Mouse (Mus musculus) forebrain, postnatal 0 days (tissue): ENCODE data around the gene Zfp991. TPM values are rescaled to one million over a fixed set of nuclear protein-coding genes. Genes with fewer than 3 reads are reported as not detected.
A peak's percentile ranks its signal among the peaks of the same experiment; 100 is the strongest.
"Not testable (repeated sequence)": the region's sequence is repeated elsewhere in the genome, so short reads cannot be mapped to it uniquely, and the experiment has no call there.

ENCODE experiments used
- ATAC-seq: fragments of 200-750 bp; cut with Nextera tagmentation; 2 replicates; pipeline ENCODE4 v1.8.0; 2017; ENCODE audit warnings: mild to moderate bottlenecking, moderate library complexity
- DNase-seq: peaks from one replicate; pipeline ENCODE4 v3.0.0-alpha.2; 2015
- H3K27ac ChIP-seq: fragments of 300-500 bp; sonication (generic); 2 replicates; pipeline ENCODE4 v1.5.1; 2014; ENCODE audit warnings: low read depth, mild to moderate bottlenecking, antibody characterized with exemption, low read length, moderate library complexity, mixed read lengths
- H3K27me3 ChIP-seq: fragments of 300-500 bp; sonication (generic); 2 replicates; pipeline ENCODE4 v1.6.1; 2014; ENCODE audit warnings: mild to moderate bottlenecking, low read length, mixed read lengths; ENCODE audit not compliant: insufficient read depth
- H3K36me3 ChIP-seq: fragments of 300-500 bp; sonication (generic); 2 replicates; pipeline ENCODE4 v1.6.1; 2014; ENCODE audit warnings: mild to moderate bottlenecking, moderate library complexity; ENCODE audit not compliant: insufficient read depth
- H3K4me1 ChIP-seq: fragments of 300-500 bp; sonication (generic); 2 replicates; pipeline ENCODE4 v1.6.1; 2014; ENCODE audit warnings: antibody characterized with exemption; ENCODE audit not compliant: insufficient read depth
- H3K4me2 ChIP-seq: fragments of 300-500 bp; sonication (generic); 2 replicates; pipeline ENCODE4 v1.6.1; 2014; ENCODE audit warnings: low read depth, mild to moderate bottlenecking, moderate library complexity
- H3K4me3 ChIP-seq: fragments of 300-500 bp; sonication (generic); 2 replicates; pipeline ENCODE4 v1.5.1; 2014; ENCODE audit warnings: low read depth, low read length, mixed read lengths
- H3K9ac ChIP-seq: fragments of 300-500 bp; sonication (generic); 2 replicates; pipeline ENCODE4 v1.6.1; 2014; ENCODE audit warnings: mild to moderate bottlenecking
- H3K9me3 ChIP-seq: fragments of 300-500 bp; sonication (generic); 2 replicates; pipeline ENCODE4 v1.6.1; 2016; ENCODE audit warnings: low read length
- WGBS: fragments of 180-500 bp; shearing (Covaris S2); extraction: QIAGEN DNeasy Blood & Tissue Kit; methylation state at CpG from one replicate; pipeline ENCODE4 v1.1.7; 2014; 5-methylcytosine and 5-hydroxymethylcytosine counted together
- polyA plus RNA-seq: library from polyadenylated mRNA; unstranded; fragments of >200 nt; fragmentation: Nextera tagmentation; extraction: Ambion mirVana; gene quantifications from 2 replicates; pipeline ENCODE4 v1.2.1, GENCODE M21; 2015
- total RNA-seq: library from RNA; depleted of rRNA; stranded (reverse); fragments of >200 nt; gene quantifications from 2 replicates; pipeline ENCODE4 v1.2.3, GENCODE M21; 2014; rRNA removed

The Zfp991 gene
- total RNA-seq (6.2 and 7.9 TPM in 2 replicates), polyA plus RNA-seq (3.5 and 3.8 TPM in 2 replicates)

DNA sequence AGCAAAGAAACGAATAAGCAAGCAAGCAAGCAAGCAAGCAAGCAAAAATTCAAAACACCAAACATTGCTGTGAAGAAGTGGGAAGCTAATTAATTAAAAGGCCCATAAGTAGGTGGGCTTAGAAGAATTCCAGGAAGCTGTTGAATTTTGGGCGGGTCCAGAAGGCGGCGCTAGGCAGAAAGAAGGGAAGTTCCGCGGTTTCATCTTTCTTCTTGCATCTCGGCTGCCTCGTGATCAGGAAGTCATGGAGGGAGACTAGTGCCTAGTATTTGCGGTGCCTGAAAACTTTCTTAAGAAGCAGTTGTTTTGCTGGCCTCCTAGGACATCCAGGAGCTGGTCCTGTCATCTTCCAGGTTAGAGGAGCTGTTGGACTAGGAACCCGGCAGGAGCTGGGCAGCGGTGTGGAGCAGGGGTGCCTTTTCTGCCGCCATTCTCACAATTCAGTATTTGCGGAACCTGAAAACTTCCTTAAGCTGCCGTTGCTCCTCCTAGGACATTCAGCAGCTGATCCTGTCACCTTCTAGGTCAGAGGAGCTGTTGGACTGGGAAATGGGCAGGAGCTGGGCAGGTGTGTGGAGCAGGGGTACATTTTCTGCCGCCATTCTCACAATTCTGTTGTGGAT is at the start of gene Zfp991:
Gene Zfp991, plus strand, starts transcription at position 202 of the 623 bp plus-strand sequence.
- not testable (repeated sequence) for H3K9ac ChIP-seq, H3K27ac ChIP-seq, ATAC-seq, H3K4me3 ChIP-seq, H3K4me2 ChIP-seq, H3K27me3 ChIP-seq, H3K4me1 ChIP-seq, DNase-seq, H3K36me3 ChIP-seq
- H3K9me3 ChIP-seq = peaks cover 12% of the 10 kb centered on the region; the same call in 1 of the 2 replicates
- 45% methylated on average over 2 of the region's 15 CpGs for WGBS

DNA sequence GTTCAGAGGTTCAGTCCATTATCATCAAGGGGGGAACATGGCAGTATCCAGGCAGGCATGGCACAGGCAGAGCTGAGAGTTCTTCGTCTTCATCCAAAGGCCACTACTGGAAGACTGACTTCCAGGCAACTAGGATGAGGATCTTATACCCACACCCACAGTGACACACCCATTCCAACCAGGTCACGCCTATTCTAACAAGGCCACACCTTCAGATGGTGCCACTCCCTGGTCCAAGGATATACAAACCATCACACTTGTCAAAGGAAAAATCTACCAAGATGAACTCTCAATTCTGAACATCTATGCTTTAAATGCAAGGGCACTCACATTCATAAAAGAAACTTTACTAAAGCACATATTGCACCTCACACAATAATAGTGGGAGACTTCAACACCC is 36.2 kb upstream of the Zfp991 start:
- H3K27ac ChIP-seq, H3K9ac ChIP-seq, DNase-seq, ATAC-seq, H3K9me3 ChIP-seq, H3K27me3 ChIP-seq, H3K4me2 ChIP-seq, H3K36me3 ChIP-seq, H3K4me3 ChIP-seq, H3K4me1 ChIP-seq: not testable (repeated sequence)
- WGBS = 87% methylated on average over 2 of the region's 2 CpGs

DNA sequence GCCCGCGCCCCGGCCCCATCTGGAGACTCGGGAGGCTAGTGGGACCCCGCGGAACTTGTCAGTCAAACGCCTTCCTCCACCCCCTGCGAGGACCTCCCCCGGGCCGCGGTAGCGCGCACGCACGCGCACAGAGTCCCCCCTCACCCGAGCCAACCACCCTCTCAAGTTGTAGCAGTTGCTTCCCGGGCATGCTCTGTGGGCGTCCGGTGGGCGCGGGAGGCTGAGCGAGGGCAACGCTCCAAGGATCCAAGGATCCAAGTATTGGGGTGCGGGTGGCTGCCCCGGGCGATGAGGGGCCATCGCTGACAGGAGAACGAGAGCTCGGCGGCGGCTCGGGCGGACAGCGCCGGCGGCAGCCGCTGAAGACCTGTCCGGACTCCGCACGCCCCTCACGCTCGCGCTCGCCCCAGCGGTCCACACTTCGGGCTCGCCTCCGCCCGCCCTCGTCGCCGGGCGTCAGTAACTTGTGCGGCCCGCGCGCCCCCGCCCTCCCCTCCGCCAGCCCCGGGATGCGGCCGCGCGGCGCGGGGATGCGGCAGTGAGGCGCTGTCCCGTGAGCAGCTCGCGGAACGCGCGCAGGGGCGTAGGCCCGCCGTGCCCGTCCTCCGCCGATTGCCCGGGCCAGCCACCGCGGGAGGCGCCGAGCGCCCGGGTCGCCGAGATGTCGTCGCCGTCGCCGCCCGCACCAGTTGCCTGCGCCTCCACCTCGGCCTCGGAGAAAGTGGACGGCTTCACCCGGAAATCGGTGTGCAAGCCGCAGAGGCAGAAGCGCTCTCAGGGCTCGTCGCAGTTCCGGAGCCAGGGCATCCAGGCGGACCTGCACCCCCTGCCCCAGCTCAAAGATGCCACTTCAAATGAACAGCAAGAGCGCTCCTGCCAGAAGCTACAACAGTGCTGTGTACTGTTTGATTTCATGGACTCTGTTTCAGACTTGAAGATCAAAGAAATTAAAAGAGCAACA is 29.9 kb upstream of the Zfp991 start:
- H3K27ac ChIP-seq, H3K9me3 ChIP-seq, H3K27me3 ChIP-seq, H3K4me1 ChIP-seq, H3K36me3 ChIP-seq: not testable (repeated sequence)
- DNase-seq = peak; percentile 29
- WGBS = 2% methylated on average over 78 of the region's 109 CpGs
- peak overlapping the region; percentile 49 for H3K9ac ChIP-seq
- H3K4me2 ChIP-seq = peak overlapping the region; percentile 63
- peak; percentile 94 for ATAC-seq
- H3K4me3 ChIP-seq = peak overlapping the region; percentile 39

DNA sequence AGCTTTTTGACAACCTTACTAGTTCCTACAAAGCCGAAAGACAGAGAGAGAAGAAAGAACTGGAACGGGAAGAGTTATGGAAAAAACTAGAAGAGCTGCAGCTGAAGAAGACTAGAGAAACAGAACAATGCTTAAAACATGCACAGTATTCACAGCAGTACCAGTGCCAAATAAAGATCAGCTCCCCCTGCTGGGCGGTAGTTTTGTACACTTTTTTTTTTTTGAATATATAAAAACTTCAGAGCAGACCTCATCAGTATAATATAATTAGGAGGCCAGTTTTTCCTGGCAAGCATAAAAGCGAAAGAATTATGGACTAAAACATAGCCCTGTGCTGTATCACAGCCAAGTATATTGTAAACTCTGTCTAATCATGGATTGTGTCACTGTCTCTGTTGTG is 28.0 kb upstream of the Zfp991 start:
- H3K4me3 ChIP-seq, H3K9me3 ChIP-seq, H3K36me3 ChIP-seq, ATAC-seq, H3K27me3 ChIP-seq, H3K4me2 ChIP-seq, DNase-seq, H3K4me1 ChIP-seq, H3K9ac ChIP-seq, H3K27ac ChIP-seq: not testable (repeated sequence)
- WGBS = 52% methylated on average over 4 of the region's 4 CpGs

DNA sequence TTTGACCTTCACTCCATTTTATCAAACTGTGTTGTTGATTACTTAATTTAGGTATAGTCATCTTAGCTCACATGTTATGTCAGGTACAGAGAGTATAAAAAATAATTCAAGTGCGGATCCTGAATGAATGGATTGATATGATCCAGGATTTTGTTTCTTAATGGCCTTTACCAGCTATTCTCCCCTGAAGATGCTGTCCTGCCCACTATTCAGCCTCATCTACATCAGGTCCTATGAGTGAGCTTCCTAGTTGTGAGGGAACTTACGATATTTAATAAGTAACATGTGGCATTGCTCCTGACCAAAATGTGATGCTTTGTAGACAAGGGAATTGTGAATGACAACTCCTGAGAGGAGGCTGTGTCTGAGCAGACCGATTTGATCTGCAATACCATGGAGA is 14.0 kb upstream of the Zfp991 start:
- H3K27me3 ChIP-seq, H3K4me1 ChIP-seq, H3K9ac ChIP-seq, ATAC-seq, H3K36me3 ChIP-seq, H3K4me3 ChIP-seq, H3K27ac ChIP-seq, DNase-seq, H3K4me2 ChIP-seq: not testable (repeated sequence)
- peaks cover 10% of the 10 kb centered on the region; the same call in 1 of the 2 replicates for H3K9me3 ChIP-seq
- WGBS = 80% methylated on average over 2 of the region's 3 CpGs

DNA sequence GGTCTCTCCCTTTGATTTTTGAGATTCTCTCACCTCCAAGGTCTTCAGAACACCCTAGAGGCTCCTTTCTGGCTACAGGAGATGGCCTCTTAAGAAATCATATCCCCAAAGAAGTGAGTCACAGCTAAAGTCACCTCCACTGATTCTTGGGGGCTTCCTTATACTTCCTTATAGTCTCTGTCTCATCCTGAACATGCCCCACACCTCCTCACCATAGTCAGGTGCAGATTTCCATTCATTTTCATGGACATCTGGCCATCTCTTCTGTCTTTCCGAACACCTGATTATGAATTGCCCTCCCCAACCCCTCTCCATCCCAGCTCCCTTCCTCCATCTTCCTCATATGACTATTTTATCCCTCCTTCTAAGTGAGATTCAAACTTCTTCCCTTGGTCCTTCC is 9.6 kb upstream of the Zfp991 start:
- ATAC-seq, H3K27me3 ChIP-seq, H3K4me1 ChIP-seq, H3K36me3 ChIP-seq, H3K27ac ChIP-seq, H3K9ac ChIP-seq, DNase-seq, H3K4me3 ChIP-seq, H3K4me2 ChIP-seq: not testable (repeated sequence)
- WGBS = 74% methylated on average over 1 of the region's 1 CpGs
- peaks cover 28% of the 10 kb centered on the region for H3K9me3 ChIP-seq

DNA sequence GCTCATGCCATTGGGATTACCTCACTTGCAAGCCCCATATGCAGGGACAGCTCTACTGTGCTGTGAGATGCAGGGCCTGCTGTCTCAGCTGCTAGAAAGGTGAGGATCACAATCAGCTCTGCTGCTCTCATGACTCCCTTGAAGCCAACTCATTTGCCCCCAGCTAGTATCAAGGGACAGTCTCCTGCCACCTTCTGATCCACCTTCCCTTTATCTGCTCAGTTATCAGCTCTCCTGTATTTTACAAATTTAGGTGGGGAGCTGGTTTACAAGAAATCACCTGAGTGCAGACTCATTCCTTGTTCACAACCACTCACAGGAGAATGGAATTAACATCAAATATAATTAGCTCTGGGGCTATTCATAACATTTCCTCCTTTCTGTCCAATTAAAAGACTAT is 8.0 kb upstream of the Zfp991 start:
- H3K36me3 ChIP-seq, H3K4me3 ChIP-seq, H3K4me1 ChIP-seq, H3K27me3 ChIP-seq, H3K27ac ChIP-seq, H3K9ac ChIP-seq, H3K4me2 ChIP-seq, ATAC-seq, DNase-seq: not testable (repeated sequence)
- peaks cover 37% of the 10 kb centered on the region for H3K9me3 ChIP-seq

DNA sequence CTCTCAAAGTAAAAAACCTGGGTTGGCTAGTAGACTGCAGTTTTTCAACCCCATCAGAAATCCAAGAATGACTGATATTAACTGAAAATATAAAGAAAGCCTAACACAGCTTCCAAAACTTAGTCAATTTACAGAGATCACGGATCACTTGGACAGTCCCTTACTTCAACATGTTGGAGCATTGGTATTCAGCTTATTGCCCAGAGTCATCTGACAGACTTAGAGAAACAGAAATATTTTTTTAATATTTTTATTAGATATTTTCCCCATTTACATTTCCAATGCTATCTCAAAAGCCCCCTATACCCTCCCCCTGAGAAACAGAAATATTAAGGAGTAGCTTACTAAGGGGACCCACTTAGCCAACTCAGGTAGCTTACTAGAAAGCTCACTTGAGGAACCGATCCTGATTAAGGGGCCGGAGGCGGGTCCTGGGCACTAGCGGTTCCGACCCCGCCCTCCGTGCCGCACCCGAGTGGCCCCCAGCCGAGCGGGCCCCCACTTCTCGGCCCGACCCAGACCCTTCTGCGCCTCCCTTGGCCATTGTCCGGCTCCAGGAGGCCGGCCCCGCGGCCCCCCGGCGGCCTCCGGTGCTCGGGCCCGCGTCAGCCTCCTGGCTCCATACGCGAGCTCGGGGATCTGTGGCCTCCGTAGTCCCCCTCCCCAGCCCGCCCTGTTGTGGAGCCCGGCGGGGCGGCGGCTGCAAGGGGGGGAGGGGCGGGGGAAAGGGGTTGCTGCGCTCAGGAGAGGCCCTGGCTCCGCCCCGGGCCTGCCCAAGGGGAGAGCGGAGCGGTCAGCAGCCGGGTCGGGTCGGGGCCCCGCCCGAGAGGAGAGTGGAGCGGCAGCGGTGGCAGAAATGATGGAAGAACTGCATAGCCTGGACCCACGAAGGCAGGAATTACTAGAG is 7.2 kb upstream of the Zfp991 start:
- Histone ChIP-seq H3K4me2 (peak overlapping the region; percentile 71), H3K4me3 (peak overlapping the region; percentile 40), H3K9me3 (peaks cover 37% of the 10 kb centered on the region), H3K9ac (peak overlapping the region; percentile 65)
- not testable (repeated sequence) for H3K36me3 ChIP-seq, H3K27ac ChIP-seq, H3K4me1 ChIP-seq, H3K27me3 ChIP-seq
- 7% methylated on average over 48 of the region's 48 CpGs for WGBS
- ATAC-seq (peak; percentile 97), DNase-seq (peak; percentile 57)

DNA sequence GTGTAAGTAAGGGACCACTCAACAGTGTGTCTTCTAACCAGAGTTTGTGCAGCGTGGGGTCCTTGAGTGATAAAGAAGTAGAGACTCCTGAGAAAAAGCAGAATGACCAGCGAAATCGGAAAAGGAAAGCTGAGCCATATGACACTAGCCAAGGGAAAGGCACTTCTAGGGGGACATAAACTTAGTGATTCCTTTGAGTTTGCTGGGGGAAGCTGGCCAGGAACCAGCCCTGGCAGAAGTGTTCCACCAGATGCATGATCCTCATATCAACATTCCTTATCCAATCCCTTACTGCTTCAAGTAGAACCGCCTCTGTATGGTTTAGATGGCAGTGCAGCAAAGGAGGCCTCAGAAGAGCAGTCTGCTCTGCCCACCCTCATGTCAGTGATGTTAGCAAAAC is 6.5 kb upstream of the Zfp991 start:
- H3K36me3 ChIP-seq, H3K4me1 ChIP-seq, H3K27ac ChIP-seq, H3K27me3 ChIP-seq, DNase-seq: not testable (repeated sequence)
- 0 out of 2 replicates have a peak, but pooled peaks have one; percentile 8 for ATAC-seq
- Histone ChIP-seq H3K9ac (peak overlapping the region; percentile 65), H3K9me3 (peaks cover 37% of the 10 kb centered on the region), H3K4me3 (peak overlapping the region; percentile 40), H3K4me2 (peak overlapping the region; percentile 71)
- 21% methylated on average over 4 of the region's 4 CpGs for WGBS
